Mouse (Mus musculus) megakaryocyte progenitor cell, adult 5-6 weeks (primary cell): ENCODE measurements at regions not wholly inside any gene's neighbourhood (a gene's known extent, or its start where the extent isn't known, plus 50 kb on each side); places are given as distances from the start of the nearest gene placed in this dataset.

ENCODE experiments used
- ATAC-seq: replicated peaks from 2 replicates; pipeline ENCODE4 v1.8.0; 2016; ENCODE audit warnings: mild to moderate bottlenecking, moderate TSS enrichment, inconsistent platforms; ENCODE audit not compliant: poor library complexity

DNA sequence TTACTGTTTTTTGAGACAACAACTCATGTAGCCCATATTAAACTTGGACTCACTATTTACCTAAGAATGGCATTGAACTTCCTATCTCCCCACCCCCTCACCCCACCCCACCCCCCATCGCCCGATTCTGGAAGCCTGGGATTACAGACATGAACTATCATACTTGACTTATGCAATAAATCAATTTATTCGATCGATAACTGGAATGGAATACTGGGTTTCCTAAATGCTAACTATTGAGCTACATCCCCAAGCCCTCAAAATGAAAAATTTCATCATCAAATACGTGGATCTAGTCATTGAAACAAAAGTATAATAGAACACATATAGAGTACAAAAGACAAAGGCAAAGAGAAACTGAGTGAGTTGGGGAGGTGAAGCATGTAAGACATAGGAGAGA, 70.1 kb upstream of the Dpyd start:
- no peak for ATAC-seq

DNA sequence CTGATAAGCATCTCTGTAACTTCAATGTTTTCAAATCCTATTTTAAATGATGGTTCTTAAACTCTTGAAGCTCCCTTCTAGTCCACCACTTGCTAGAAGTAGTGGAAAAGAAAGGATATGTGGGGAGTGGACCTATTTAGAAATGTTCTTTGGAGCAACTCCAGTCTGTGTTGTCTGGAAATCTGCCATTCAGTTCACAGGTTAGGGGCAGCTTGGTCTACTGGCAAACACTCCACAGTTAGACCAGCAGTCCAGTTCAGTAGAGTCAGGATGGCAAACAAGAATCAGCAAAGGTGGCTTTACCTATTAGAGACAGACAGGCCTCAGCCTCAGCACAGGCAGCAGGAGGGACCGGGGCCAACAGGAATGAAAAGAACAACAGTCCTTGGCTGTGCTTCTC, 67.3 kb upstream of the Dpyd start:
- ATAC-seq, result no peak

DNA sequence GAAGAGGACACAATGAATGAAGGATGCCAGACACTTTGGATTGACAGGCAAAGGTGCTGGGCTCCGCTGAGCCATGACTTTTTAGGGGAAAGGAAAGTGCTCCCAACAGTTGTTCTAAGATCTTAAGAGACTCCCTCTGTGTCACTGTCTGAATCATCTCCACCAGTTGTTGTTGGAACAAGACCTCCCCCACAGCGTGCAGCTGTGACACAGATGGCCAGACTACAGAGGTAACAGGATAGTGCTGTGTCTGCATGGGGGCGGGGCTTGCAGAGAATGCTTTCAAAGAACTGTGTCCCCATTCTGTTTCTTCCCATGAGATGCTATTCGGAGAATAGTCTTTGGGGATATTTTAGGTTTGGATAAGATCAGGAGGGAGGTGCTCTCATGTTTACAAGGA, 61.7 kb upstream of the Dpyd start:
- ATAC-seq, result no peak

DNA sequence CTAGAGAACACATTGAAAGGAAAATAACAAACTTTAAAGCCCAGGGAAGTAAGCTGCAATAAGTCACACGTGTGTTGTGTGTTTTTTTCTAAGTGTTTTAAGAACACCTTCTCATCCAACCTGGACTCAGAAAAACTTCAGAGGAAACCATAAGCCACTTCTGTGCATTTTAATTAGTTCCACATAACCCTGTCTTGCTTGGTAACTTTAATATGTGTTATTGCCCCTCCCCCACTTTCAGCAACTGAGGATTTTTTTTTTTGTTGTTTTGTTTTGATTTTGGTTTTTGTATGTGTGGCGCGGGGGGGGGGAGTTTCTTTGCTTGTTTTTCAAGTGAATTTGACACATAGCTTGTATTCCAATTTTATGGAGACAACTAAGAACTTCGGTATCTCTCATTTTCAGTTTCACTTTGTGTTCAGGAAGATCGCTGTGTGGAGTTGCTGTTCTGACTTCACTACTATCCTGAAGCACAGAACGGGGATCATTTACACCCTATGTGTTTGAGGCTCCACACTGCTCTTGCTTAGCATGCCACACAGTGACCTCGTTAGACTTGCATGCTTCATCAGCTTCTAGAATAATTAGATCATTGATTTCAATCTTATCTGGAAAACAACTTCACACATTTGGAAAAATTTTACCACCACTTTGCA, 54.2 kb upstream of the Dpyd start:
- ATAC-seq, result peak; percentile 55; the same call in 1 of the 2 replicates

DNA sequence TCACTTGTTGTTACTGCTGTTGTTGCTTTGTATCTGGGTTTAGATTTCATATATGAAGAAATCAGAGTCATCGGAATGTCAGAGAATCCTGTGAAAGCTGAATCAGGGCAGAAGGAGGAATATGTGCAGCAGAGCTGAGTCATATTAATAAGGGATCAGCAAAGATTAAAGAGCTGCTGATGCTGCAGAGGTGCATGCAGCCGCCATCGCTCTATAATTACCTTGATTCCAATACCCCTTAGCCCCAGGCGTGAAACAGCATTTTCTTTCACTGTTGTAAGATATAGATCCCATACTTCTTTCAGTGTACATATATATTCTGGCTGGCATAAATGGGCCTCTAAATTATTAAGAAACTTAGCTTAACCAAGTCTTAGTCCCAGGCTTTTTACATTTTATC, 51.1 kb upstream of the Dpyd start:
- ATAC-seq, result no peak

DNA sequence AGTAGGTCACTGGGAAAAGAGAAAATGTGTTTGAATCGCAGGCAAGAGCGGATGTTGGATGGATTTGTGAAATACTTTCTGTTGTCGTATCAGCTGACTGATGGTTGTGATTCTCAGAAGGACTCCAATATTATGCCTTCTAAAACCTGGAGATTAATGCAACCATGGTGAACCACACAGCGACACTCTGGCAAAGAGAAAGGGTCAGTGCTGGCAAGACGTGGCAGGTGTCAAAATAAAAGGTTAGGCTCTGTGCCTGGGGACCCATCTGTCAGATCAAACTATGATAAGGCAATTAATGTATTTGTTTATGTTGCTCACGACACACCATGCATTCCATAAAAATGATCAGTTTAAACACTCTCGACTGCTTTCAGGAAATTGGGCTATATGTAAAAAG, 50.0 kb upstream of the Dpyd start:
- no peak for ATAC-seq
